Mouse (Mus musculus): ENCODE measurements at regions not wholly inside any gene's neighbourhood (a gene's known extent, or its start where the extent isn't known, plus 50 kb on each side); places are given as distances from the start of the nearest gene placed in this dataset.

GRCm38 (mm10) chr14:25096786-25097185 lies 362.2 kb upstream of the Zmiz1 start:
- 90% methylated on average over 3 of the region's 3 CpGs for WGBS
- H3K36me3 ChIP-seq (ENCODE audit: control insufficient read depth, insufficient read depth, low read length) = no peaks in the 10 kb centered on the region
- no peaks in the 10 kb centered on the region for H3K9me3 ChIP-seq (ENCODE audit: control insufficient read depth, low read length)
- ATAC-seq (ENCODE audit: insufficient number of reproducible peaks, low FRiP score, low TSS enrichment, low read depth) (no peak), DNase-seq (ENCODE audit: low spot score) (no peak)
- no peak overlapping the region for H3K4me3 ChIP-seq (ENCODE audit: low read depth, low read length)
- H3K27me3 ChIP-seq (ENCODE audit: control insufficient read depth, insufficient read depth, low read length) = no peaks in the 10 kb centered on the region
- H3K9ac ChIP-seq (ENCODE audit: low read length) = no peak overlapping the region
- no peak overlapping the region for H3K4me2 ChIP-seq (ENCODE audit: low read depth, severe bottlenecking)
- no peak overlapping the region for H3K27ac ChIP-seq (replicated peaks; ENCODE audit: low read depth, low read length)
- no peaks in the 10 kb centered on the region for H3K4me1 ChIP-seq (ENCODE audit: control insufficient read depth, insufficient read depth, low read length)

GRCm38 (mm10) chr14:25105391-25105790 lies 353.6 kb upstream of the Zmiz1 start:
- peak; percentile 72 for DNase-seq (ENCODE audit: low spot score)
- no peak overlapping the region for H3K4me3 ChIP-seq (ENCODE audit: low read depth, low read length)
- H3K9ac ChIP-seq (ENCODE audit: low read length) = no peak overlapping the region
- peak overlapping the region; percentile 76 for H3K27ac ChIP-seq (replicated peaks; ENCODE audit: low read depth, low read length)
- H3K9me3 ChIP-seq (ENCODE audit: control insufficient read depth, low read length) = 0 out of 2 replicates have a peak, but pooled peaks cover 2% of the 10 kb centered on the region
- H3K4me2 ChIP-seq (ENCODE audit: low read depth, severe bottlenecking) = no peak overlapping the region
- no peaks in the 10 kb centered on the region for H3K27me3 ChIP-seq (ENCODE audit: control insufficient read depth, insufficient read depth, low read length)
- ATAC-seq (ENCODE audit: insufficient number of reproducible peaks, low FRiP score, low TSS enrichment, low read depth) = peak; percentile 61; the same call in 1 of the 2 replicates
- H3K36me3 ChIP-seq (ENCODE audit: control insufficient read depth, insufficient read depth, low read length) = no peaks in the 10 kb centered on the region
- 34% methylated on average over 10 of the region's 10 CpGs for WGBS
- H3K4me1 ChIP-seq (ENCODE audit: control insufficient read depth, insufficient read depth, low read length) = peaks cover 37% of the 10 kb centered on the region

DNA sequence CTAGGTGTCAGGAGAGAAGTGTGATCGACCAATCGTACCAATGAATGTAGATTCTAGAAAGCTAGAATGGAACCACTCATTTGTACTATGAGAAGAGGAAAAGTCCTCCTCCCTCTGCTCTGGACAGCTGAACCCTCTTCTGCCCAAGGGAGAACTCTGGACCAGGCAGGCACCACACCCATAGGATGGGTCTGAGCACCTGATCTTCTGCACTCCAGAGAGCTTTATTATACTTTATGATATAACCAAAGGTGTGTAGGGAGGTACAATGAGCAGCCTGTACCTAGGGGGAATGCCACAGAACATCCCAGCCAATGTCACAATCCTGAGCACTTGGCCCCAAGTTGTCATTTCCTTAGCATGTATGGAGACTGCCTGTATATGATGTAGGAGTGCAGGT lies 352.5 kb upstream of the Zmiz1 start:
- H3K4me3 ChIP-seq (ENCODE audit: low read depth, low read length) = no peak overlapping the region
- H3K27ac ChIP-seq (replicated peaks; ENCODE audit: low read depth, low read length) = no peak overlapping the region; the same call in 1 of the 2 replicates
- H3K4me2 ChIP-seq (ENCODE audit: low read depth, severe bottlenecking) = no peak overlapping the region
- WGBS = 100% methylated on average over 2 of the region's 2 CpGs
- H3K9ac ChIP-seq (ENCODE audit: low read length) = no peak overlapping the region
- H3K27me3 ChIP-seq (ENCODE audit: control insufficient read depth, insufficient read depth, low read length) = no peaks in the 10 kb centered on the region
- no peak for DNase-seq (ENCODE audit: low spot score)
- 0 out of 2 replicates have a peak, but pooled peaks cover 2% of the 10 kb centered on the region for H3K9me3 ChIP-seq (ENCODE audit: control insufficient read depth, low read length)
- ATAC-seq (ENCODE audit: insufficient number of reproducible peaks, low FRiP score, low TSS enrichment, low read depth) = no peak
- H3K36me3 ChIP-seq (ENCODE audit: control insufficient read depth, insufficient read depth, low read length) = no peaks in the 10 kb centered on the region
- H3K4me1 ChIP-seq (ENCODE audit: control insufficient read depth, insufficient read depth, low read length) = peaks cover 44% of the 10 kb centered on the region

DNA sequence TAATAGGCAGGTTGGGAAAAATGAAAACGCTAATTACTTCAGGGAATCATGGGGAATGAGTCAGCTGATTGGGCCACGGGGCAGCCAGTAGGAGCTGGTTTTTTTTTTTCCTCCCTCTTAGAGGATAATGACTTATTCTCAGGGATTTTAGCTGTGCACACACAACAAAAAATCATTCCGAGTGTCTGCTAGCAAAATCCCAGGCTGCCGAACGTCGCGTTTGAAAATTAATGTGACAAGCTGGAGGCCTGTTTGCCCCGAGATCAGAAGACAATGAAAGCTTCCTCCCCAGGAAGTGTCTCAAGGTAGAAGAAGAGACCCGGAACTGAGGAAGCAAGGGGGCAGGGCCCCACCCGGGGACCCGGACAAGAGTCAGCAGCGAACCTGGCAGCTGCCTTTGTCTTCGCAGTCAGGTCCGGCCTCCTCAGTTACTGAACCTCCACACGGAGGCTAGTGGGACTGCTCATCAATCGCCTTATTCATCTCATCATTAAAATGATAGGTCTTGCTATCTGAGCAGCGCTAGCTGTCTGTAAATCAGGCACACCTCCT lies 350.8 kb upstream of the Zmiz1 start:
- Histone ChIP-seq H3K9ac (ENCODE audit: low read length) (peak overlapping the region; percentile 44), H3K4me3 (ENCODE audit: low read depth, low read length) (no peak overlapping the region)
- no peak for ATAC-seq (ENCODE audit: insufficient number of reproducible peaks, low FRiP score, low TSS enrichment, low read depth)

GRCm38 (mm10) chr14:25108701-25109290 lies 350.2 kb upstream of the Zmiz1 start:
- DNase-seq (ENCODE audit: low spot score) = peak; percentile 90
- no peaks in the 10 kb centered on the region for H3K27me3 ChIP-seq (ENCODE audit: control insufficient read depth, insufficient read depth, low read length)
- H3K4me1 ChIP-seq (ENCODE audit: control insufficient read depth, insufficient read depth, low read length) = peaks cover 44% of the 10 kb centered on the region
- H3K4me2 ChIP-seq (ENCODE audit: low read depth, severe bottlenecking) = peak overlapping the region; percentile 13
- H3K36me3 ChIP-seq (ENCODE audit: control insufficient read depth, insufficient read depth, low read length) = no peaks in the 10 kb centered on the region
- H3K27ac ChIP-seq (replicated peaks; ENCODE audit: low read depth, low read length) = peak overlapping the region; percentile 93
- 0 out of 2 replicates have a peak, but pooled peaks cover 2% of the 10 kb centered on the region for H3K9me3 ChIP-seq (ENCODE audit: control insufficient read depth, low read length)
- 2% methylated on average over 8 of the region's 8 CpGs for WGBS
- ATAC-seq (ENCODE audit: insufficient number of reproducible peaks, low FRiP score, low TSS enrichment, low read depth) = peak; percentile 64
- H3K4me3 ChIP-seq (ENCODE audit: low read depth, low read length) = no peak overlapping the region
- peak overlapping the region; percentile 47 for H3K9ac ChIP-seq (ENCODE audit: low read length)

More for the DNA sequence above, 350.8 kb upstream of the Zmiz1 start:
- DNase-seq (ENCODE audit: low spot score) = peak; percentile 69
- Histone ChIP-seq H3K4me1 (ENCODE audit: control insufficient read depth, insufficient read depth, low read length) (peaks cover 44% of the 10 kb centered on the region), H3K4me2 (ENCODE audit: low read depth, severe bottlenecking) (peak overlapping the region; percentile 13; the same call in 1 of the 2 replicates), H3K36me3 (ENCODE audit: control insufficient read depth, insufficient read depth, low read length) (no peaks in the 10 kb centered on the region), H3K27me3 (ENCODE audit: control insufficient read depth, insufficient read depth, low read length) (no peaks in the 10 kb centered on the region), H3K9me3 (ENCODE audit: control insufficient read depth, low read length) (0 out of 2 replicates have a peak, but pooled peaks cover 2% of the 10 kb centered on the region), H3K27ac (replicated peaks; ENCODE audit: low read depth, low read length) (peak overlapping the region; percentile 93)
- 26% methylated on average over 17 of the region's 17 CpGs for WGBS

DNA sequence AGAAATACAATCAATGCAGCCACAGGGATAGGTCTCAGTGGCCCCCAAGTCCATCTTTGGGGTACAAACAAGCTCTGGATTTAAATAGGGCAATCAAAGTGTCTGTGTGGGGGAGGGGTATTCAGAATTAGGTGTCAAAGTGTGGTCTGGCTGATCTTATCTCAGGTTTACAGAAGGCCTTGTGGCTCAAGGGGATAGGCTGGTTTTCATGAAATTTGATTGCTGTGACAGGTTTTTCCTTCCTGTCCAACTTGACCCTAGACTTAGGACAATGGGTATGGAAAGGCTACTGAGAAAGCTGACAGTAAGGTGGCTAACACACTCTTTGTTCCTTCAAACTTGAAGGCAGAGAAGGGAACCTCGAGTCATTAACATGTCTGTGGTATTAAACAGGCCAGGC lies 349.3 kb upstream of the Zmiz1 start:
- 42% methylated on average over 1 of the region's 1 CpGs for WGBS
- Histone ChIP-seq H3K36me3 (ENCODE audit: control insufficient read depth, insufficient read depth, low read length) (no peaks in the 10 kb centered on the region), H3K27me3 (ENCODE audit: control insufficient read depth, insufficient read depth, low read length) (no peaks in the 10 kb centered on the region), H3K4me3 (ENCODE audit: low read depth, low read length) (no peak overlapping the region), H3K9ac (ENCODE audit: low read length) (no peak overlapping the region), H3K27ac (replicated peaks; ENCODE audit: low read depth, low read length) (peak overlapping the region; percentile 93), H3K9me3 (ENCODE audit: control insufficient read depth, low read length) (0 out of 2 replicates have a peak, but pooled peaks cover 2% of the 10 kb centered on the region), H3K4me2 (ENCODE audit: low read depth, severe bottlenecking) (no peak overlapping the region), H3K4me1 (ENCODE audit: control insufficient read depth, insufficient read depth, low read length) (peaks cover 44% of the 10 kb centered on the region)
- no peak for ATAC-seq (ENCODE audit: insufficient number of reproducible peaks, low FRiP score, low TSS enrichment, low read depth)
- no peak for DNase-seq (ENCODE audit: low spot score)

- DNase-seq (ENCODE audit: low spot score) = no peak
- peaks cover 31% of the 10 kb centered on the region for H3K4me1 ChIP-seq (ENCODE audit: control insufficient read depth, insufficient read depth, low read length)
- WGBS = 85% methylated on average over 10 of the region's 10 CpGs
Measured at GRCm38 (mm10) chr14:25112832-25113231, 346.2 kb upstream of the Zmiz1 start.

DNA sequence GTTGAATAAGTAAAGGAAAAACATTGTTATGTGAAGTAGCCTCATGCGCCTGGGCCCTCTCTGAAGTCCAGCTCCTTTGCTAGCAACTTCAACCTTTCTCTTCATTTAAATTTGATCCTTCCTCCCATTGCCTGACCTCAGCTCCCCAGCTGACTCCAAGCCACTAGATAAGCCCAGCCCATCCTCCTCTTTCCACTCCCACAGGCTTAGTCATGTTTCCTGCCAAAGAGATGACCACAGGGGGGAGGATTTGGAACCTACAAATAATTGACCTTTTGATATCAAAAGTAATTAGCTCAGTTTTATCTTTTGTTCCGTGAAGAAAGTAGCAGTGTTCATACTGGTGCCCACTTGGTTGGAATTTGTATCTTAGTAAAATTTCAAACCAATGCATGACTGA lies 345.7 kb upstream of the Zmiz1 start:
- no peak overlapping the region for H3K4me2 ChIP-seq (ENCODE audit: low read depth, severe bottlenecking)
- H3K27me3 ChIP-seq (ENCODE audit: control insufficient read depth, insufficient read depth, low read length) = no peaks in the 10 kb centered on the region
- no peak for ATAC-seq (ENCODE audit: insufficient number of reproducible peaks, low FRiP score, low TSS enrichment, low read depth)
- H3K9me3 ChIP-seq (ENCODE audit: control insufficient read depth, low read length) = 0 out of 2 replicates have a peak, but pooled peaks cover under 1% of the 10 kb centered on the region
- H3K4me1 ChIP-seq (ENCODE audit: control insufficient read depth, insufficient read depth, low read length) = peaks cover 26% of the 10 kb centered on the region
- 89% methylated on average over 2 of the region's 2 CpGs for WGBS
- H3K36me3 ChIP-seq (ENCODE audit: control insufficient read depth, insufficient read depth, low read length) = no peaks in the 10 kb centered on the region
- no peak overlapping the region for H3K27ac ChIP-seq (replicated peaks; ENCODE audit: low read depth, low read length)
- no peak overlapping the region for H3K4me3 ChIP-seq (ENCODE audit: low read depth, low read length)
- no peak for DNase-seq (ENCODE audit: low spot score)
- no peak overlapping the region for H3K9ac ChIP-seq (ENCODE audit: low read length)

More at GRCm38 (mm10) chr14:25112832-25113231, 346.2 kb upstream of the Zmiz1 start:
- Histone ChIP-seq H3K9me3 (ENCODE audit: control insufficient read depth, low read length) (0 out of 2 replicates have a peak, but pooled peaks cover 2% of the 10 kb centered on the region), H3K4me3 (ENCODE audit: low read depth, low read length) (no peak overlapping the region), H3K36me3 (ENCODE audit: control insufficient read depth, insufficient read depth, low read length) (no peaks in the 10 kb centered on the region), H3K4me2 (ENCODE audit: low read depth, severe bottlenecking) (no peak overlapping the region), H3K27ac (replicated peaks; ENCODE audit: low read depth, low read length) (no peak overlapping the region), H3K27me3 (ENCODE audit: control insufficient read depth, insufficient read depth, low read length) (no peaks in the 10 kb centered on the region), H3K9ac (ENCODE audit: low read length) (no peak overlapping the region)
- ATAC-seq (ENCODE audit: insufficient number of reproducible peaks, low FRiP score, low TSS enrichment, low read depth) = no peak
